Mouse (Mus musculus): ENCODE measurements at regions not wholly inside any gene's neighbourhood (a gene's known extent, or its start where the extent isn't known, plus 50 kb on each side); places are given as distances from the start of the nearest gene placed in this dataset.
A peak's percentile ranks its signal among the peaks of the same experiment; 100 is the strongest.

DNA sequence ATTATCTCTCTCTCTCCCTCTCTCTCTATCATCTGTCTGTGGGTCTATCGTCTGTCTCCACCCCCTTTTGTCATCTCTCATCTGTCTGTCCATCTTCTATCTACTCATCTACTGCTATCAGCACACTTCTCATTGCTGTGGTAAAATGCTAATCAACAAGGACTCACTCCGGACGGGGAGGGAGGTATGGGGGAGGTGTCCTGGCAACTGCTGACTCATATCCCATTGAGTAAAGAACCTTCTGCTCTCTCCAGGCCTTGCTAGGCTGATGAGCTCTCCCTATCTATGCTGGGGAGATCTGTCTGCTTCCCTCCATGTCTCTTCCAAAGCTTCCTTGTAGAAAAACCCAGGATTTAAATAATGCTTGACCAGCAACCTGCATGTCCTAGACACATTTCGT is 140.9 kb upstream of the Gm26897 start:
- Histone ChIP-seq H3K27ac (ENCODE audit: insufficient read depth, low read depth, low read length, poor library complexity, severe bottlenecking) (no peak overlapping the region), H3K9ac (ENCODE audit: insufficient read depth, low read depth, low read length, poor library complexity, severe bottlenecking) (no peak overlapping the region), H3K9me3 (ENCODE audit: control insufficient read depth, insufficient read depth, low read depth, low read length) (no peaks in the 10 kb centered on the region), H3K36me3 (ENCODE audit: control insufficient read depth, insufficient read depth, low read length, poor library complexity, severe bottlenecking) (no peaks in the 10 kb centered on the region), H3K4me1 (ENCODE audit: control insufficient read depth in 2 of 2, insufficient read depth in 2 of 2, low read length in 2 of 2, poor library complexity in 1 of 2) (peaks cover 0 to 7% of the 10 kb centered on the region in 2 experiments; a peak in 1 of 4 replicates), H3K4me3 (ENCODE audit: insufficient read depth in 1 of 2, low read depth in 1 of 2, low read length in 2 of 2, poor library complexity in 1 of 2, severe bottlenecking in 1 of 2) (no peak overlapping the region)
- TF ChIP-seq MAFK (IDR thresholded peaks at IDR 0.05; ENCODE audit: insufficient read depth, low read depth, low read length) (peak; percentile 56), CHD2 (IDR thresholded peaks at IDR 0.05; ENCODE audit: low read depth, low read length) (no peak)
- DNase-seq (ENCODE audit: low read depth, low spot score) = no peak
- in situ Hi-C loops (cut with MboI; ENCODE audit: low sequenced_read_pairs in 2 of 2, unreplicated experiment in 2 of 2) = no loop called here

GRCm38 (mm10) chr5:111594111-111594510 is 139.6 kb upstream of the Gm26897 start:
- TF ChIP-seq HCFC1 (IDR thresholded peaks at IDR 0.05; ENCODE audit: borderline replicate concordance, insufficient read depth, low read length) (no peak), MAFK (IDR thresholded peaks at IDR 0.05; ENCODE audit: insufficient read depth, low read depth, low read length) (no peak), ZNF384 (IDR thresholded peaks at IDR 0.05; ENCODE audit: low read depth, low read length) (no peak), ZC3H11A (IDR thresholded peaks at IDR 0.05; ENCODE audit: borderline replicate concordance, low read depth, low read length) (no peak), CHD2 (IDR thresholded peaks at IDR 0.05; ENCODE audit: low read depth, low read length) (no peak)
- Histone ChIP-seq H3K36me3 (ENCODE audit: control insufficient read depth, insufficient read depth, low read length, poor library complexity, severe bottlenecking) (no peaks in the 10 kb centered on the region), H3K27ac (ENCODE audit: insufficient read depth, low read depth, low read length, poor library complexity, severe bottlenecking) (no peak overlapping the region), H3K4me1 (ENCODE audit: control insufficient read depth in 2 of 2, insufficient read depth in 2 of 2, low read length in 2 of 2, poor library complexity in 1 of 2) (peaks cover 0 to 13% of the 10 kb centered on the region in 2 experiments; a peak in 1 of 4 replicates), H3K4me3 (ENCODE audit: insufficient read depth in 1 of 2, low read depth in 1 of 2, low read length in 2 of 2, poor library complexity in 1 of 2, severe bottlenecking in 1 of 2) (no peak overlapping the region), H3K9ac (ENCODE audit: insufficient read depth, low read depth, low read length, poor library complexity, severe bottlenecking) (no peak overlapping the region), H3K9me3 (ENCODE audit: control insufficient read depth, insufficient read depth, low read depth, low read length) (no peaks in the 10 kb centered on the region)
- DNase-seq (ENCODE audit: low read depth, low spot score) = no peak
- in situ Hi-C loops (cut with MboI; ENCODE audit: low sequenced_read_pairs in 2 of 2, unreplicated experiment in 2 of 2) = no loop called here

DNA sequence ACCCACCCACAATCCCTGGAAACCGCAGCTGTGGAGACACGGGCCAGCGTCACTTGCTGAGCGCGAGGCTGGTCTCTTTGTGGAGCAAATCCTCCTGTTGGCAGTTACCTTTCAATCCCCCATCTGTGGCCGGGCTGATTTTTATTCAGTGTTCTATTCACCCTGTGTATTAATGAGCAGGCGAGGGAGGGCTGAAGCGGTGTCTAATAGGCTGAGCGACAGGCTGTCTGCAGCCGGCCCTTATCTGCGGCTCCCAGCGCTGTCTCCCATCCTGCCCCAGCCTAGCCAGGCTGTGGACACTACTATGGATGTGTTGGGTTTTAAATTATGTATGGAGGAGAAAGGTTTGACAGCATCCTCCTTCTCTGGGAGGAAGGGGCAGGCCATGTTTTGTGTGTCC is 138.3 kb upstream of the Gm26897 start:
- DNase-seq (ENCODE audit: low read depth, low spot score) = no peak
- TF ChIP-seq ZNF384 (IDR thresholded peaks at IDR 0.05; ENCODE audit: low read depth, low read length) (no peak), CHD2 (IDR thresholded peaks at IDR 0.05; ENCODE audit: low read depth, low read length) (no peak), MAFK (IDR thresholded peaks at IDR 0.05; ENCODE audit: insufficient read depth, low read depth, low read length) (no peak), ZC3H11A (IDR thresholded peaks at IDR 0.05; ENCODE audit: borderline replicate concordance, low read depth, low read length) (no peak), HCFC1 (IDR thresholded peaks at IDR 0.05; ENCODE audit: borderline replicate concordance, insufficient read depth, low read length) (no peak)
- in situ Hi-C loops (cut with MboI; ENCODE audit: low sequenced_read_pairs in 2 of 2, unreplicated experiment in 2 of 2) = no loop called here
- Histone ChIP-seq H3K4me3 (ENCODE audit: insufficient read depth in 1 of 2, low read depth in 1 of 2, low read length in 2 of 2, poor library complexity in 1 of 2, severe bottlenecking in 1 of 2) (no peak overlapping the region), H3K36me3 (ENCODE audit: control insufficient read depth, insufficient read depth, low read length, poor library complexity, severe bottlenecking) (no peaks in the 10 kb centered on the region), H3K9ac (ENCODE audit: insufficient read depth, low read depth, low read length, poor library complexity, severe bottlenecking) (no peak overlapping the region), H3K9me3 (ENCODE audit: control insufficient read depth, insufficient read depth, low read depth, low read length) (no peaks in the 10 kb centered on the region), H3K27ac (ENCODE audit: insufficient read depth, low read depth, low read length, poor library complexity, severe bottlenecking) (no peak overlapping the region), H3K4me1 (ENCODE audit: control insufficient read depth in 2 of 2, insufficient read depth in 2 of 2, low read length in 2 of 2, poor library complexity in 1 of 2) (peaks cover 0 to 19% of the 10 kb centered on the region in 2 experiments; a peak in 1 of 4 replicates)

DNA sequence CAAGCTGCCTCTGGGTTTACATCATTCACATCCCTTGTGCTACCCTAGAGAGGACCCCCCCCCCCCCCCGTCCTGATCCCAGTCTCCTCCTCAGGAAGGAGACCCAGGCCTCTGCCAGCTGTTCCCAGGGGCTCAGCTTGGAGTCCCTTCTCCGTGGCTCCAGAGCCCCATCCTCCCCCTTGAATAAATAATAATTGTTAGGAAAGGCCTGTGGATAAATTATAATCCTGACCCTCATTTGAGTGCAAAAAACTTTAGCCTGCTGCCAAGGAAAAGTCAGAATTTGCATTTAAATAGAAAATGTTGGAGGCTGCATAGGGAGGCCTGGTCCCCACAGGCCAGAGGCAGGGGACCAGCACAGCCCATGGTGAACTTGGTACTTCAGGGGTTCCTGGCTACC is 136.0 kb upstream of the Gm26897 start:
- no peak for DNase-seq (ENCODE audit: low read depth, low spot score)
- Histone ChIP-seq H3K9me3 (ENCODE audit: control insufficient read depth, insufficient read depth, low read depth, low read length) (no peaks in the 10 kb centered on the region), H3K27ac (ENCODE audit: insufficient read depth, low read depth, low read length, poor library complexity, severe bottlenecking) (no peak overlapping the region), H3K36me3 (ENCODE audit: control insufficient read depth, insufficient read depth, low read length, poor library complexity, severe bottlenecking) (no peaks in the 10 kb centered on the region), H3K9ac (ENCODE audit: insufficient read depth, low read depth, low read length, poor library complexity, severe bottlenecking) (no peak overlapping the region), H3K4me3 (ENCODE audit: insufficient read depth in 1 of 2, low read depth in 1 of 2, low read length in 2 of 2, poor library complexity in 1 of 2, severe bottlenecking in 1 of 2) (no peak overlapping the region), H3K4me1 (ENCODE audit: control insufficient read depth in 2 of 2, insufficient read depth in 2 of 2, low read length in 2 of 2, poor library complexity in 1 of 2) (peaks cover 0 to 30% of the 10 kb centered on the region in 2 experiments; a peak in 2 of 4 replicates)
- no peak for TF ChIP-seq HCFC1 (IDR thresholded peaks at IDR 0.05; ENCODE audit: borderline replicate concordance, insufficient read depth, low read length)
- no peak for TF ChIP-seq MAFK (IDR thresholded peaks at IDR 0.05; ENCODE audit: insufficient read depth, low read depth, low read length)
- TF ChIP-seq ZNF384 (IDR thresholded peaks at IDR 0.05; ENCODE audit: low read depth, low read length) = no peak
- no peak for TF ChIP-seq CHD2 (IDR thresholded peaks at IDR 0.05; ENCODE audit: low read depth, low read length)
- no peak for TF ChIP-seq ZC3H11A (IDR thresholded peaks at IDR 0.05; ENCODE audit: borderline replicate concordance, low read depth, low read length)
- in situ Hi-C loops (cut with MboI; ENCODE audit: low sequenced_read_pairs in 2 of 2, unreplicated experiment in 2 of 2) = no loop called here

Measured in ES-E14 (cell line).